Mouse (Mus musculus) megakaryocyte progenitor cell, adult 5-6 weeks (primary cell): ENCODE results near the gene Daam1. TPM values are rescaled to one million over a fixed set of nuclear protein-coding genes. Genes with fewer than 3 reads are reported as not detected.

Source experiments
- ATAC-seq: replicated peaks from 2 replicates; pipeline ENCODE4 v1.8.0; 2016; ENCODE audit warnings: mild to moderate bottlenecking, moderate TSS enrichment, inconsistent platforms; ENCODE audit not compliant: poor library complexity
- total RNA-seq, 2 experiments: library from RNA; stranded (forward) in 1 of 2; stranded (reverse) in 1 of 2; fragments of 157-497, 149-512 nt in 1 of 2; fragments of 200-1000 nt in 1 of 2; gene quantifications; 2 replicates each; pipeline versions ENCODE4 v1.2.3 to v1.2.4; 2015 to 2017

Gene Daam1
- total RNA-seq, 2 experiments from 2014 or later, result 17.5 to 17.9 TPM

GRCm38 (mm10) chr12:71859096-71859495, 28.2 kb downstream of the Daam1 start:
- ATAC-seq, result no peak

- ATAC-seq, result no peak
These were observed 33.1 kb downstream of the Daam1 start for GRCm38 (mm10) chr12:71863846-71864543.

GRCm38 (mm10) chr12:71864544-71864897, 33.6 kb downstream of the Daam1 start:
- ATAC-seq, result no peak

- ATAC-seq, result no peak
These were observed 35.1 kb downstream of the Daam1 start for GRCm38 (mm10) chr12:71865937-71866336.

- no peak for ATAC-seq
These were observed 36.7 kb downstream of the Daam1 start for GRCm38 (mm10) chr12:71867345-71868240.

GRCm38 (mm10) chr12:71870644-71871043, 39.8 kb downstream of the Daam1 start:
- no peak for ATAC-seq

GRCm38 (mm10) chr12:71872330-71872729, 41.5 kb downstream of the Daam1 start:
- no peak for ATAC-seq

- no peak for ATAC-seq
These were observed 43.7 kb downstream of the Daam1 start for GRCm38 (mm10) chr12:71874561-71874960.

GRCm38 (mm10) chr12:71874984-71875383, 44.1 kb downstream of the Daam1 start:
- ATAC-seq, result no peak

GRCm38 (mm10) chr12:71875761-71876489, 45.0 kb downstream of the Daam1 start:
- ATAC-seq, result no peak

GRCm38 (mm10) chr12:71880987-71881386, 50.1 kb downstream of the Daam1 start:
- ATAC-seq, result no peak

- no peak for ATAC-seq
These were observed 50.6 kb downstream of the Daam1 start for GRCm38 (mm10) chr12:71881477-71881876.

GRCm38 (mm10) chr12:71883066-71883711, 52.3 kb downstream of the Daam1 start:
- ATAC-seq, result no peak

GRCm38 (mm10) chr12:71885170-71885574, 54.3 kb downstream of the Daam1 start:
- ATAC-seq, result no peak

- peak; percentile 36 for ATAC-seq
These were observed 54.8 kb downstream of the Daam1 start for GRCm38 (mm10) chr12:71885717-71886116.

- no peak for ATAC-seq
These were observed 55.5 kb downstream of the Daam1 start for GRCm38 (mm10) chr12:71886406-71886805.

GRCm38 (mm10) chr12:71886941-71887340, 56.1 kb downstream of the Daam1 start:
- no peak for ATAC-seq

GRCm38 (mm10) chr12:71888370-71888769, 57.5 kb downstream of the Daam1 start:
- no peak for ATAC-seq

- no peak for ATAC-seq
These were observed 58.4 kb downstream of the Daam1 start for GRCm38 (mm10) chr12:71889266-71889665.

- 0 out of 2 replicates have a peak, but pooled peaks have one; percentile 7 for ATAC-seq
These were observed 59.4 kb downstream of the Daam1 start for GRCm38 (mm10) chr12:71890282-71890681.
